Comparison of ENCODE assay signal across 18 mouse cellular contexts in genomic region chr13:98512066-98512465, GRCm38 (mm10). TPM values are rescaled to one million over a fixed set of nuclear protein-coding genes. Genes with fewer than 3 reads are reported as not detected.
"Had no signal": no experiment of that assay in that cellular context is flagged by ENCODE, and none has a peak within 500 bp of the region (broad histone marks: within the 10 kb centered on the region; RNA-seq: fewer than 3 reads in every experiment).

No protein-coding gene starts in this region.

- H3K27ac ChIP-seq: neural tube, embryonic 13.5 days; neural tube, embryonic 15.5 days; stomach, embryonic 15.5 days; stomach, postnatal 0 days had no signal

- H3K4me3 ChIP-seq: neural tube, embryonic 13.5 days; neural tube, embryonic 15.5 days; stomach, embryonic 15.5 days had no signal

- DNase-seq: retina, postnatal 1 day; right cerebral cortex, adult 18-20 months; right cerebral cortex, postnatal 14 days; right cerebral cortex, postnatal 25 days; right cerebral cortex, postnatal 4 days; spleen, adult 18-20 months; thymus, adult 18-20 months; thymus, adult 2 months; thymus, postnatal 14 days; thymus, postnatal 25 days; thymus, postnatal 36 days; thymus, postnatal 4 days had no signal

- H3K4me1 ChIP-seq: neural tube, embryonic 13.5 days; neural tube, embryonic 15.5 days; stomach, embryonic 15.5 days had no signal

- H3K9ac ChIP-seq: neural tube, embryonic 13.5 days; neural tube, embryonic 15.5 days; stomach, embryonic 15.5 days had no signal

- H3K36me3 ChIP-seq: neural tube, embryonic 13.5 days; neural tube, embryonic 15.5 days; stomach, embryonic 15.5 days had no signal

- H3K9me3 ChIP-seq: neural tube, embryonic 13.5 days; neural tube, embryonic 15.5 days; stomach, embryonic 15.5 days had no signal

- H3K4me2 ChIP-seq: neural tube, embryonic 13.5 days; neural tube, embryonic 15.5 days; stomach, embryonic 15.5 days had no signal

RNA-seq across cellular contexts. Expression of gene Gm10320, which starts 20.3 kb away (rescaled TPM):
- total RNA-seq: neutrophil, adult 5-6 weeks had no signal
- polyA plus RNA-seq: testis, adult 2 months had no signal
